Mouse (Mus musculus): ENCODE measurements at regions not wholly inside any gene's neighbourhood (a gene's known extent, or its start where the extent isn't known, plus 50 kb on each side); places are given as distances from the start of the nearest gene placed in this dataset.

DNA sequence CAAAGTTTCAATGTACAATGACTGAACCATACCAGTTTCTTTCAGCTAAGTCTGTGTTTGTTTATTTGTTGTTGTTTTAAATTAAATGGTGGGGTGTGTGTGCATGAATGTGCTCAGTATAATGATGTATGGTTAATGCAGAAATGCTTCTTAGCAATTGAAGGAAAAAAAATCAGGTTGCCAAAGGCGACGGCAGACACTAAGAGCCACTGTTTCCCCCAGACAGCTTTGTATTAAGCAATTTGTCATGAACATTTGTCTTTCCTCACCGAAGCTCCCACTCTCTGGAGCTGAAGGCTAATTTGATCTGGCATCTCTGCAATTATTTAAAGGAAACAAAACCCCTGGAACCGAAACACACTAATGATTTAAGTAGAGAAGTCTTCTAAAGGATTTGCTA lies 360.7 kb downstream of the Bckdhb start:
- DNase-seq (ENCODE audit: low spot score in 2 of 2), result no peak

DNA sequence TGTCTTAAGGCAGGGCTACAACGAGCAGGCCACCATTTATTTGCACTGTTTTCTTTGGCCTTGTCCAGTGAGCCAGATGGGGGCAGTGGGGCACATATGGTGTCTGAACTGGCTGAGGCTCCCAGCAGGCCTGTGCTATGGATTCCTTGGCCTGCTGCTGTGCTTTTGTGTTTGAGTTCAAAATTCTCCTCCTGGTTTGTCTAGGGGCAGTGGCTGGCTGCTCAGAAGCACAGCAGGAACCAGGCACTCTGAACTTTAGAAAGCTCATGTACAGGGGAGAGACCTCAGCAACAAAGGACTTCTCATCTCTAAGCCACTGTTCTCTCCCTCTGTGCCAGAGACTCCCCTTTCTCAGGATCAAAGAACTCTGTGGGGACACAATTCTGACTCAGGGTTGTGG lies 370.9 kb downstream of the Bckdhb start:
- DNase-seq (ENCODE audit: low spot score in 2 of 2), result no peak

DNA sequence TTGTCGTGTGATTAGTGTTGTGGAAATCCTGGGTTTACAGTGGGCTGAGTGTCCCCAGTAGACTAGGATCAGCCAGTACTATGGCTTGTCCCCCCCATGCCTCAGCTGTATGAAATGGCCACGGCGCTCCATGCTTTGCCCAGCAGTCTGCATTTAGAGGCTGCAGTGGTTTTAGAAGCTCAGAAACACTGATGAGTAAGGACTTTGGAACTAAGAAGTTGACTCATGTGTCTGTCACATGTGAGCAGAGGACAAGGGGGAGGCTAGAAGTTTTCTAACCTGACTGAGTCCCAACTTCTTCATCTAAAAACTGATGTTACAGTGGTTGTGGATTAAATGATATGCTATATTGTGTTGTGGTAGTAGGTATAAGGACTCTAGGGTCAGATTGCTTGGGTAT lies 371.5 kb downstream of the Bckdhb start:
- no peak for DNase-seq (ENCODE audit: low spot score in 2 of 2)

DNA sequence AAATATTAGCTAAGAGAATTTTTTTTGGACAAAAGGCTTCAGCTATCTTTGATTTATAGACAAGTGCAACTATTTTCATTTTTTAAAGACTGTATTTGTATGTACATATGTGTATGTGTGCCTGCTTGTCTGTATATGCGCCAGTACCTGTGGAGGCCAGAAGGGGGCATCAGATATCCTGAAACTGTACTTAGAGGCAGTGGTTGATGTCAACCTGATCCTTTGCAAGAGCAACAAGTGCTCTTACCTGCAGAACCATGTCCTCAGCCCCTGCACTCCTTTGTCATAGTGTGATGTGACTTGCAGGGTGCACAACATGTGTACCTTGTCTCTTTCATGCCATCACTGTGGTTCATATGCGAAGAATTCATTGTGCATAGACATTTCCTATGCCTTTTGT lies 379.5 kb downstream of the Bckdhb start:
- DNase-seq (ENCODE audit: low spot score in 2 of 2), result no peak

DNA sequence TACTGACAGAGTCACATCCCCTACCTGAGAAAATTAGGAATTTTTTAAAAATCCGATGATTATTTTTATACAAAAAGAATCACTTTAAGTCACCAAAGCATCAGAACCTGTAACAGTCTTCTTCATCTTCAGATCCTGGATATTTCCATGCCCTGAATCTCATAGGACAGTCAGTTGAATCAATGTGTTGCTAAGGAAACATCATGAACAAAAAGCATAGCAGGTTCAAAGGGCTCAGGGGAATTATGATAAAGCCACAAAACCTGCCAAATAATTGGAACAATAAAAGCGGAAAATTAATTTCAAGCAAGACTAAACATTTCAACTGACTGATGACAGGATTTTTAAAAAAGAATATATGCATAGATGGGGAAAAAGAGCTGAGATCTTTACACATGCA lies 393.9 kb downstream of the Bckdhb start:
- no peak for DNase-seq (ENCODE audit: low spot score in 2 of 2)

DNA sequence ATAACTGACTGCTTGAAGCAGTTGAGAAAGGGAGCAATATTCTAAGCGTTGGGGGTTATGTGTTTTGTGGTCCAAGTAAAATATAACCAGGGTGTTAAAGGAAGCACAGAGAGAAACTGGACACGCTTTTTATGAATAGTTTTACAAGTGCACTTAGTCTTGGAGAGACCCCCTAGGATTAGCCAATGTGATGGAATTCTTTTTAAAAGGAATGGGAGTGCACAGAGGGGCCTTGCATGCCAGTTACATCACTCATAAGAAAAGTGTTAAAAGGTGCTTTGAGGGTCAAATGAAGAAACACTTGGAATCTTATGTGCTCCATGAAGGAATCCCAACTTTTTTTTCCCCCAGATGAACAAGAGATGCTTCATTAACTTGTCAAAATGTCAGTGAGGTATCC lies 394.4 kb downstream of the Bckdhb start:
- no peak for DNase-seq (ENCODE audit: low spot score in 2 of 2)

DNA sequence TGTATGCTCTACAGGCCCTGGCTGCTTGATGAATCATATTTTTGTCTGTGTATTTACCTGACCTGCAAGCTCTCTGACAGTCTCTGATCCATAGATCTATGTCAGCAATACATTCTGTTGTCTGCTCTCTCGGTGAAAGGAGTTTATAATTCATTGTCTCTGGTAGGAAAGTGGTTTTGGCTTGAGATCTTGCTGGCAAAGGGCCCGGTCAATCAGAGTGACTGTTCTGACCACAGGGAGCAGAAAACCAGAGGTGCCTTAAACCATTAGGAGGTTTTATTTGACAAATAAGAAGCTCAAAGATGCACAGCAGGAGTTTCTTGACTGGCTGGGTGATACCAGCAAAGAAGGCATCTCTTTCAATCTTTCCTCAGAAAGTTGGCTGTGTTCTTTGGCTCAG lies 398.2 kb downstream of the Bckdhb start:
- DNase-seq (ENCODE audit: low spot score in 2 of 2), result no peak

DNA sequence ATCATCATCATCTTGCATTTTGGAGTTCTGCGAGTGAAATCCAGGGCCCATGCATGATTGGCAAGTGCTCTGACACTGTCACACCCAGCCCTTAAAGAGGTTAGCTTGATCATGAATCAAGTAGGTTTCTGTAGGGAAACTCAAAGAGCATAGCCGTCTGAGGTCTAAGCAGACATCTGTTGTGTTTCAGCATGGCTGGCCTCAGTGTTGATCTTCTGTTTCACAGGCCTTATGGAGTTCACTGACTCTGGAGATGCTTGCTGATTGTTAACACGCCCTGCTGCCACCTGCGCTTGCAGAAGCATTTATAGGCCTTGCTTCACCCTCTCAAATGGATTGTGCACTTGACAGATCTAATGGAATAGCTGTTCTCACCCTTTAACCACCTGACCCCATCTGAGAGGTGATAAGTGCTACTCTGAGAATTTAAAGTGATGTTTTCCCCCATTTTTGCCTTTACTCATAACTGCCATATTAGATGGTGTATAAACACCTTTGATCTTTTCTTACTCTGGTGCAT lies 406.2 kb downstream of the Bckdhb start:
- no peak for DNase-seq (ENCODE audit: low spot score in 2 of 2)

DNA sequence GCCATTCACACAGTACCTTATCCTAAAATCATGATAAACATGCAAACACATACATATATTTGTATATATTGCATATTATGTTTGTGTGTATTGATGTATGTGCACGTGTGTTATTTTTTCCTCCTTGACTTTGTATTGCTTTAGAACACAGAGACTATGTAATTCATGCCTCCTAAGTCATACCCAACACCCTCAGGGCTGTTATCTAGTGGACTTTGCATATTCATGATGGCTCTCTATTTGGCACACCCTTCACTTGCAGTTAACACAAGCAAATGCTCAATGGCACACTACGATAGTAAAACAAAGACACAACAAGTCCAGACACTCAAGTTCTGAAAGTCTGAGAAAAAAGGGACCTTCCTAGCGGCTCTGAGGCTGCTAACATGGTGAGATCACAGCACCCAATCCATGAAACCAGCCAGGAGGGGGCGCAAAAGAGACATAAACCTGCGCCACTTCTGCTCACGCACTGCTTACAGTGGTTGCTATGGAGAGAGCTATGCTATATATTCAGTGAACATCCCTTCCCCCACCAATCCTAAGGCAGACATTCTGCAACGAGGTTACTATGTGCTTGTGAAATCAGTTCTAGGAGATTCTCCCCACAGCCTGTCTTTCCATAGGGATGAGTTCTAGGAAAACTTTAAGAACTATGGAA lies 418.6 kb downstream of the Bckdhb start:
- peak; percentile 81 to 82 for DNase-seq (ENCODE audit: low spot score in 2 of 2)

DNA sequence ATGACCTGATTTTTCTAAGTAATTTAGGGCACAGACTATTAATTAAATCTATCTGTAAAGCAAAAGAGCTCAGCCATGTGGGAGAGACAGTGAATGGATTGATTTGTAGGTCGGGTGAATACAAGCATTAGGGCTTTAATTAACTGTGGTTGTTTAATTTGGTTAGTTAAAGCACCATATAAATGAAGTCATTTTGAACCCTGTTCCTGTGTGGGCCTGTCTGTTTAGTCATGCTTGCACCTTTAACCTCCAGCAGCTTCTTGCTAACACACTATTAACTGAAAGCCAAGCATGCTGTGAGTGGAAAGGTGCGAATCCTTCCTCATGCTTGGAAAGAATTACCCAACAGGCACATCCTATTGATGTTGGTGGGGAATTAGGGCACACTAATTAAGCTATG lies 425.3 kb downstream of the Bckdhb start:
- DNase-seq (ENCODE audit: low spot score in 2 of 2), result no peak

DNA sequence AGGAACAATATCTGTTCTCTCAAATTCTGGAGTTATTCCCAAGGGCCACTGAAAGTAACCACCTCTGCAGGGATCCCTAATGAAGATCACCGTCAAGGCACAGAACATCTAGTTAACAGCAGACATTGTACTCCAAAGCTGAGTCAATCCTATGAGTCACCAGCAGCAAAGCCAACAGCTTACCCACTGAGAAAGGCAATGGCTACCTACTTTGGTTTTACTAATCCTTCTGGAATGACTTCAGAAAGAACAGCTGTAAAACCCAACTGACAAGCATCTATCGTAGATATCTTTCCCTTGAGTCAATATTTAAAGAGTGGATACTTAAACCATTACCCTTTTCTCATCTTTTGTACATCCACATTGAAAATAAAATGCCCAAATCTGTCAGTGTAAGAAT lies 429.5 kb downstream of the Bckdhb start:
- DNase-seq (ENCODE audit: low spot score in 2 of 2), result no peak

DNA sequence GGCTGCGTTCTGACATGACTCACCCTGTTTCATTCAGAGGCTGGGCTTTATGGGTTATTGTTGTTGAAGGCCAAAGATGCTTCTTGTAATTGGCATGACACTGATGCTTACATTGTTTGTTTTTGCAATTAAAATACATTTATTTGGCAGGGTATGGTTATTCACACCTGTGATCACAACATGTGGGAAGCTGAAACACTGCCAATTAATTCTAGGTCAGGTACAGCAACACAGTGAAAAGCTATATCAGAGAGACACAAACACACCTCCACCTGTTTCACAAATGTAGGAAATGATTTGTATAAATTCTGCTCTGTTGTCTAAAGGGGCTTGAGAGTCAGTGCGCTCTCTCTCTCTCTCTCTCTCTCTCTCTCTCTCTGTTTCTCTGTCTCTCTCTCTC lies 431.2 kb downstream of the Bckdhb start:
- no peak for DNase-seq (ENCODE audit: low spot score in 2 of 2)

DNA sequence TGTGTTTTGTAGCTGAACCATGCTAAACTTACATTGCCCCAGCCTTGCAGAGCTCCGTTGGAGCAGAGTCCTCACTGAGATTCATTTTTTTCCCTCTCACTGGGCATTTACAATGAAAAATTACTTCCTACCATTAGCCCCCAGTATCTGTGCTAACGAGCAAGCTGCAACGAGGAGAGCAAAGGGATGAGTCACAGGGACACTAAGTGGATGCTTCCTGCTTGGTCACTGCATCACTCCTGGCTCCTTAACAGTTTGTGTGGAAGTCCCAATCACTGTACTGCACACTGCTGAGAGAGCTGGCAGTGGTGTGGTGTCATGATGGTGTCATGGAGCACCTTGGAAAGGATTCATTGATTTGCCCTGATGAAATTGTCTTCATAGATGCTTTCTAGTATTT lies 434.9 kb downstream of the Bckdhb start:
- no peak for DNase-seq (ENCODE audit: low spot score in 2 of 2)

DNA sequence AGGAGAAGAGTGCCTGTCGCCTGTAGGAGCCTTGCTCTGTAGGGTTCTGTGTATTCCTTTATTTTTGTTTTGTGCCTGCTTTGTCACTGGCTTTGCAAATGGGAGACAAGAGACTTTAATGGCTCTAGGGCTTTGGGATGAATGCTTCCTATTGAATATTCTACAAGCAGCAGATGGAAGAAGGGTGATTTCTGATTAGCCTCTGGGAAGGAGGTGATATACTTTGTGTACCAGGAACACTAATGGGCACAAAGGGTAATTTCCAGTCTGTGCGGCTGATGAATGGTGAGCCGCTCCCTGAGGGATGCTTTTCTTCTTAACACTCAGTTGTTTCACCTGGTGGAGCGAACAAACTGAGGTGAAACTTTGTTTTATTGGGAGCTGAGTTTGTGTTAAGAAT lies 435.5 kb downstream of the Bckdhb start:
- DNase-seq (ENCODE audit: low spot score in 2 of 2), result no peak

DNA sequence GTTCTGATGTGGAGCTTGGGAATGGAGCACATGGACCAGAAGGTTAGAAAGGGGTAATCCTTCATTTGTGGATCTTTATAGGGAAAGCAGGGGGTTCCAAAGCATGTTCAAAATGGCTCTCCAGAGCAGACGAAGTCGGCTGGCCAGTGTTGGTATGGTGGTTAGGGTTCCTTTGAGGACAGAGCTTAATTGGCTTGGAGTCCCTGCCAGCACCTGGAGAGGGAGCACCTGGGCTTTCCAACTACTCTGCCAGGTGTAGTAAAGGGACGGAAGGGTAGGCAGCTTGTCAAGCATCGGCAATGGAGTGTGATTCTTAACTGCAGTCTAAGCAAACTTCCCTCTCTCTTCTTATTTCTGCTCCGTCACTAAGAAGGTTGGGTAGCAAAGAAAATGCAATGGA lies 438.5 kb downstream of the Bckdhb start:
- no peak for DNase-seq (ENCODE audit: low spot score in 2 of 2)

DNA sequence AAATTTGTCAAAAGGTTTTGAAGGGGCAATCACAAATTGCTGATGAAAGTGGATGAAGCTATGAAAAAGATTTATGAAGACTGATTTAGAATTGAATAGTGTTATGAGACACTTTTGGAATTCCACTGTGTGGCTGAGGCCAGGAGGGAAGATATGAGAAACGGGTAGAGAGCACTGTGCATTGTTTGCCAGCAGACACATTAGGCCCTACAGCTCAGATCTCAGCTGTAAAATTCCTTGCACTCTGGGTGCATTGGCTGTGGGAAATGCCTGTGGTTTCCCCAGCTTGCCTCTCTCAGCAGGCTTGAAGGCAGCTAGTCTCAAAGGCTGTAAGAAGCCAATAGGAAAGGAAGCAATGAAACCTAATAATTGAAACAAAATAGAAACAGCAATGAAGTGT lies 444.3 kb downstream of the Bckdhb start:
- no peak for DNase-seq (ENCODE audit: low spot score in 2 of 2)

DNA sequence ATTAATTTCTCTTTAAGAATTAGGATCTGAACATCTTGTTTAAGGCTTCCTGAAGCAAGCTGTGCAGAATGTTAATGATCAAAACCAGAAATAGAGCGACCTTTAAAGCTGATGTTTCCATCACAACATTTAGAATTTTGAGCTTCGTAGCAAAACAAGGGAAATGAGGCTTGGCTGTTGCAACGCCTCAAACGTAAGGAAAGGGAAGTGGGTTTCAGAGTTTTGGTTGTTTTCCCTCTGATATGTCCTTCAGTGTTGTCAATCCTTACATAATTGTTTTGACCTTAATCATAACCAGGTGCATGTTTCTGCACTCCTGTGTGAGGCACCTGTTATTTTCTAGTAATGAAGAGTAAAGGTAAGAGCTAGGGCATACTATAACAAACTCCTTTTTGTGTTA lies 445.3 kb downstream of the Bckdhb start:
- DNase-seq (ENCODE audit: low spot score in 2 of 2), result no peak

DNA sequence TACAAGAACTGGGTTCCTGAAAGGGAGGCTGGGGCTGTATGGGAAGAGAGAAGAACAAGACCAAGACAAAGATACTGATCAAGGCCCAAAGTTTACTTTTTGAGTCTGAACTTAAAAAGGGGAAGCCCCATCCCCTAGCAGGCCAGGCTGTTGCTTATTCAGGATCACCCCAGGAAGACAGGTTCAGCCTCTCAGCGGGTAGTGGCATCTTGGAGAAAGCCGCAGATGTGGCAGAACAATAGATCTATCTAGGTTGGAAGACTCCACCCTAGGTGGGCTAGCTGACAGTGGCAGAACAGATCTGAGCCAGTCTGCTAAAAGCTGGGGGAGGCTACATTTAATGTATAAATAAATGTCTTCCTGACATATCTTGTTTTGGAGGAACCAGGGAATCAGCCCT lies 450.8 kb downstream of the Bckdhb start:
- DNase-seq (ENCODE audit: low spot score in 2 of 2), result no peak

DNA sequence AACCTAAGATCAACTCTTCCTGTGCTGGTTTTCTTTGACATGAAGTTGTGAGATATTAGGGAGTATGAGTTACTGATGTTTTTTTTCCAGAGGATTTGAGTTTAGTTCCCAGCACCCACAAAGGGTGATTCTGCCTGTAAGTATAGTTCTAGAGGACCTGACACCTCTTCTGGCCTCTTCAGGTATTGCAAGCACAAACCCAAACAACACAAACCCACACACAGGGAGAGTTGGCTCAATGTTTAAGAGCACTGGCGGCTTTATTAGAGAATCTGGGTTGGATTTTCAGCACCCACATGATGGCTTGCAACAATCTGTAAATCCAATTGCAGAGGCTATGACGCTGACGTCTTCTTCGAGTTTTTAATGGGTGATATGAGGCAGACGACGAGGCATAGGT lies 451.7 kb downstream of the Bckdhb start:
- DNase-seq (ENCODE audit: low spot score in 2 of 2), result no peak

DNA sequence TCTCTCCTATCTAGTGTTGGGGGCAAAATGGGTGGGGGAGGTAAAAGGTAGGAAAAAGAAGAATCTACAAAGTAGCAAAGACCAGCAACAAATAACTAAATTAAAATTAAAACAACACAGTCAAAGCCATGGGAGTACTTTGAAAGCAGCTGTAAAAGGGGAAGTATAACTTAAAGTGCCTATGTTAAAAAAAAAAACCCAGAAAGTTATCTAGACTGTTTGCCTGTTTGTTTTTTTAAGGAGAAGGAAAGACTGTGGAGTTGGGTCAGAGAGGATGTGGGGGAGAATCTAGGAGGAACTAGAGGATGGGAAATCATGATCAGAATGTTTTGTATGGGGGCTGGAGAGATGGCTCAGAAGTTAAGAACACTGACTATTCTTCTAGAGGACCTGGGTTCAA lies 457.0 kb downstream of the Bckdhb start:
- DNase-seq (ENCODE audit: low spot score in 2 of 2), result no peak

DNA sequence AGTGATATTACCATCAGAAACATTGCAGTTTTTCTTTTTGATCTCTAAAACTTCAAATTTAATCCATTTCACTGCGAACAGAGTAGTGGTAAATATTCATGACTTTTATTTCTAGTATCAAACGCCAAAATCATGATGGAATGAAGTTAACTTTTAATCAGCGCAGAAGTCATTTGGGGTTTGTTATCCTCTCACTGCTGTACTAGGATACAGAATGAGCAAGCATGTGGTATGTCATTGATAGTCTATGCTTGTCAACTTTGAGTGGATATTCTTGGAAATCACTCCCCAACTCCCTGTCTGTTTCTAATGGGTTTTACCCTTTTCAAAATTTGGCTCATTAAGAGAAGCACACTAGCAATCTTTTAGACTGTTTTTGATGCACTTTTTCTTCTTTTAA lies 464.9 kb downstream of the Bckdhb start:
- no peak for DNase-seq (ENCODE audit: low spot score in 2 of 2)

DNA sequence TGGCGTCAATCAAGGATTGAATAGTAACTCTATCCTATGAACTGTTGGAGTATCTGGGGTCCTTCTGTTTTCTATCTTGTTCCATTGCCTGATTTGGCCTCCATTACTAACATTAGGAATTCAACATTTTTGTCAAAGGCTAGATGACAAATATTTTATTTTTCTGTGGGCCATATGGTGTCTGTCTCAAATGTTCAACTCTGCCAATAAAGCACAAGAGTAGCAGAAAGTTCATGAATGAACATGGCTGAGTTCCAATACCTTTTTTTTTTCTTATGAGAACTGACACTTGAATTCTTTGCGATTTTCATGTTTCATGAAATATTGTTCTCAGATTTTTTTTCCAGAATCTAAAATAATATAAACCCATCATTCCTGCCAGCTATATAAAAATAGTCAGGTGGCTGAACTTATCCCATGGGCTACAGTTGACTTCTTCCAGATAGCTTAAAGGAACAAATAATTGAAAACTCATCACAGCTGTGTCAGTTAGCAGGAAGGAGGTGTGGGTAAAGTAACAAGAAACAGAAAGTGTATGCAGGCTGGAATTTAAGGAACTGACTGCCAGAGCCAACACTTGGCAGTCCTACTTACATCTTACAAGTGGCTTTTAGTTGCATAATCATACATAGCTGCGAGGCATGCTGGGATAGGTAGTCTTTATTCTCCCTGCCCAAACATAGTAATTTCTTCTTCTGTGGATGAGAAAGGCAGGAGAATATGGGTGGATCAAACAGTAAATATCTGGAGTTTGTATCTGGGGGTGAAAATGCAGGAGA lies 469.8 kb downstream of the Bckdhb start:
- DNase-seq (ENCODE audit: low spot score in 2 of 2), result no peak

DNA sequence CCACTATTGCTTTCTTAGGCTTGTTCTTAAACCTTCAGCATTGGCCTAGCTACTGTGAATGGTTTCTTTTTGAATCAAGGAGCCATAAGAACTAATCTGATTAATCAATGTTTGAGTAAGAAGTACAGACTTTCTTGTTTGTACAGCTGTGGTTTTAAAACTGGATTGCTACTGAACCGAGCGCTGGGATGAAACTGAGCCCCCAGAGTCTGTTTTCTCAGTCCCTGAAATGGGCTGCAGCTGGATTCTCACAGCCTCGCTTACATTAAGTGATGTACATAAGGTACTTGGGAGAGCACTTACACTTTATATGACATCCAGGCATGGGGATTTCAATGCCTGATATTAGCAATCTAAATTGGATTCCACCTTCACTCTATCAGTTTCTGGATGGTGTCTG lies 474.5 kb downstream of the Bckdhb start:
- DNase-seq (ENCODE audit: low spot score in 2 of 2), result no peak
